Mouse (Mus musculus) lung, embryonic 16.5 days (tissue): Measurements from ENCODE around the gene Prpf6. TPM values are rescaled to one million over a fixed set of nuclear protein-coding genes. Genes with fewer than 3 reads are reported as not detected.

Experiments used
- ATAC-seq: fragments of 200-750 bp; cut with Nextera tagmentation; 2 replicates; pipeline ENCODE4 v1.8.0; 2017; ENCODE audit warnings: low read depth, mild to moderate bottlenecking, moderate library complexity
- H3K27ac ChIP-seq: fragments of 300-500 bp; sonication (generic); 2 replicates; pipeline ENCODE4 v1.5.1; 2014; ENCODE audit warnings: mild to moderate bottlenecking, control low read depth, low read length
- H3K27me3 ChIP-seq: fragments of 300-500 bp; sonication (generic); 2 replicates; pipeline ENCODE4 v1.6.1; 2014; ENCODE audit warnings: low read depth, low read length, mixed read lengths; ENCODE audit not compliant: control insufficient read depth, insufficient read depth
- H3K36me3 ChIP-seq: fragments of 300-500 bp; sonication (generic); 2 replicates; pipeline ENCODE4 v1.6.1; 2014; ENCODE audit warnings: low read length; ENCODE audit not compliant: control insufficient read depth, insufficient read depth
- H3K4me1 ChIP-seq: fragments of 300-500 bp; sonication (generic); replicated peaks from 2 replicates; pipeline ENCODE4 v1.6.1; 2014; ENCODE audit warnings: low read length, mixed read lengths; ENCODE audit not compliant: control insufficient read depth, insufficient read depth
- H3K4me2 ChIP-seq: fragments of 300-500 bp; sonication (generic); 2 replicates; pipeline ENCODE4 v1.6.1; 2014; ENCODE audit warnings: low read depth, low read length, control low read depth
- H3K4me3 ChIP-seq: fragments of 300-500 bp; sonication (generic); 2 replicates; pipeline ENCODE4 v1.5.1; 2014; ENCODE audit warnings: mild to moderate bottlenecking, low read length, control low read depth
- H3K9ac ChIP-seq: fragments of 300-500 bp; sonication (generic); 2 replicates; pipeline ENCODE4 v1.6.1; 2014; ENCODE audit warnings: low read length, control low read depth
- H3K9me3 ChIP-seq: fragments of 300-500 bp; sonication (generic); 2 replicates; pipeline ENCODE4 v1.6.1; 2016; ENCODE audit warnings: low read length; ENCODE audit not compliant: control insufficient read depth
- WGBS: fragments of 180-500 bp; shearing (Covaris S2); extraction: QIAGEN DNeasy Blood & Tissue Kit; methylation state at CpG from one replicate; pipeline ENCODE4 v1.1.7; 2014; 5-methylcytosine and 5-hydroxymethylcytosine counted together
- microRNA-seq: library from miRNA; unstranded; fragments of <30 nt; microRNA quantifications from one replicate; pipeline ENCODE4, GENCODE M21; 2016
- polyA plus RNA-seq: library from polyadenylated mRNA; unstranded; fragments of >200 nt; fragmentation: Nextera tagmentation; extraction: Ambion mirVana; gene quantifications from 2 replicates; pipeline ENCODE4 v1.2.1, GENCODE M21; 2015

Prpf6 gene
- polyA plus RNA-seq, 1 experiment from 2014 or later: 59.3 TPM

DNA sequence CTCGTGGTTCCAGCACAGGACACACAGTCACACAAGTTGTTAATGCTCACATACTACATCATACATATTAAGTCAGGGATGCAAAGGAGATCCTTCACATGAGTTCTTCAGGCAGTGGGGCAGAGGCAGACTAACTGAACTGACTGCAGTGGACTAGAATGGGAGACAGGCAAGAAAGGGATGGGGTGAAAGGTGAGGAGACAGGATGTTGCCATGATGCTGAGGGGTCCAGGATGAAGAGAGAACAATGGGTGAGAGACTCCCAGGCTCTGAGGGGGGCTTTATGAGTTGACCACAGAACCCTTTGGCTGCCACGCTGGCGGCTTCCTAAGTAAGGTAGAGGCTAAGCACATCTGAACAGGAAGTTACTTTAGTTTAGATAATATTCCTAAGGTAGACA is 102.9 kb downstream of the Prpf6 start:
- WGBS: 87% methylated on average over 3 of the region's 3 CpGs
- no peak for ATAC-seq
- no peak overlapping the region for H3K9ac ChIP-seq

DNA sequence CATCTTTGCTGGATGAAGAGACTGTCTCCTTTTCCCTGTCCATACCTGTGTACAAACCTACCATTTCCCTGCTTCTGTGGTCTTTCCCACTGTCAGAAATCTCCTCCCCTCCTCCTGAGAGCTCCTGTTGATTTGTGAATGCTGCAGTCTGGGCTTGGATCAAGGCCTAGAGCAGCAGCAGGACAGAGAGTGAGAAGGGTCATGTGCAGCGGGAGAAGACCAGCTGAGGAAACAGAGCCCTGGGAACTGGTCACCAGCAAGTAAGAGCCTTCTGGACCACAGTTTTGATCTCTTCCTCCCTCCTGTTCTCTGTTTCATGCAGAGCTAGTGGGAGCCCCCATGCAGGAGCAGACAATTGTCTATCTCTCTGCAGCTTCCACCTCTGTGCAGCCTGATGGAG is 104.1 kb downstream of the Prpf6 start:
- 54% methylated on average over 1 of the region's 1 CpGs for WGBS
- no peaks in the 10 kb centered on the region for H3K27me3 ChIP-seq
- H3K4me2 ChIP-seq: no peak overlapping the region
- no peaks in the 10 kb centered on the region for H3K9me3 ChIP-seq
- H3K36me3 ChIP-seq: no peaks in the 10 kb centered on the region
- peaks cover 11% of the 10 kb centered on the region for H3K4me1 ChIP-seq
- ATAC-seq: no peak
- H3K4me3 ChIP-seq: no peak overlapping the region
- H3K9ac ChIP-seq: no peak overlapping the region
- H3K27ac ChIP-seq: no peak overlapping the region

More for the DNA sequence above, 102.9 kb downstream of the Prpf6 start:
- H3K36me3 ChIP-seq: no peaks in the 10 kb centered on the region
- H3K4me1 ChIP-seq: peaks cover 11% of the 10 kb centered on the region
- no peaks in the 10 kb centered on the region for H3K27me3 ChIP-seq
- H3K27ac ChIP-seq: no peak overlapping the region
- peak overlapping the region; percentile 91 for H3K4me2 ChIP-seq
- H3K9me3 ChIP-seq: no peaks in the 10 kb centered on the region
- no peak overlapping the region for H3K4me3 ChIP-seq

DNA sequence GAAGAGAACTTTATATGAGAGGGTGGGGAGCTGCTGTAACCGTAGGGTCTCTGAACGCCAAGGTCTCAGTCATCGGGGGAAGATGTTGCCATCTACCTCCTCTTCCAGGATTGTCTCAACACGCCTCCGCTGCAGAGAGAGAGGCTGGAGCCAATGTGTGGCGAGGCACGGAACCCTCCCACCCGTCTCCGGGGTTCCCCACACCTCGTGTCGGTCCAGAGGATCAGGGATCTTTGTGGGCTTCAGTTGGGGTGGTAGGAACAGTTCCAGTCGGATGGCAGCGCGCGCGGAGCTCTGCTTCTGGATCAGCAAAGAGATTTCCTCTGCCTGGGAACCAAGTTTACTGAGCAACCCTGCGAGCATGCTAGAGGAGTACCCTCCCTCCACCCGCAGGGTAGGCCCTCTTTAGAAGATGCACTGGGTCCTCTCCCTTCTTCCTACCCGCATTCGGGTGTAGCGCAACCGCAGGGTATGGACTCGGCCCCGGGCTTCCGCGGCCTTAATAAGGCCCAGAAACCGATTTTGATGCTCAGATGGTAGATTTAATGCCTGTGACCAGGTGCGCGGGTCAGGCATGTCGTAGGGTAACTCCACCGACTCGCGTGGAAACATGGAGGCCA is 105.2 kb downstream of the Prpf6 start:
- Histone ChIP-seq H3K27me3 (no peaks in the 10 kb centered on the region), H3K9ac (no peak overlapping the region), H3K36me3 (no peaks in the 10 kb centered on the region), H3K4me3 (no peak overlapping the region), H3K4me2 (no peak overlapping the region), H3K9me3 (no peaks in the 10 kb centered on the region), H3K4me1 (peaks cover 11% of the 10 kb centered on the region), H3K27ac (no peak overlapping the region)
- WGBS: 68% methylated on average over 33 of the region's 33 CpGs
- ATAC-seq: no peak

DNA sequence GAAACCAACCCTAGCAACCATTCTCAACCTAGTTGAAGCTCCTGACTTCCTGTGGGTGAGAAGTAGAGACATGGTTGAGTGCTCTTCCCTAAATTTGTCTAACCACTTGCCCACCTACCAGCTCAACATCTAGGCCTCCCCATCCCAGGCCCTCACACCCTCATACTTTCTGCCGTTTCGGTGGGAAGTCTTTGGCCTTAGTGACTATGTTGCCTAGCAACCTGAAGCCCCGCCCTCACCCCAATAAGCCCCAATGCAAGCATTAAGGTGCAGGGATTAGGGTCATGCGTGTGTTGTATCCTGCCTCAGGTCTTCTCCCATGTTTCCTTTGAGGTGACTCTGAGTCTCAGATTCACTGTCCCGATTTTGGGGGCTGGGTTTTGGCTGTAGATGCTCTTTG is 106.6 kb downstream of the Prpf6 start, which contains the start of gene Lkaaear1:
Gene Lkaaear1 (minus strand): TSS at position 202 of the 400 bp plus-strand sequence.
- Histone ChIP-seq H3K27ac (no peak within 1 kb of the TSS), H3K27me3 (no peaks in the 10 kb centered on the region), H3K4me2 (no peak within 1 kb of the TSS), H3K36me3 (no peaks in the 10 kb centered on the region), H3K9ac (no peak within 1 kb of the TSS), H3K4me3 (no peak within 1 kb of the TSS), H3K4me1 (no peaks in the 10 kb centered on the region; the same call in 1 of the 2 replicates), H3K9me3 (no peaks in the 10 kb centered on the region)
- WGBS: 47% methylated on average over 5 of the region's 5 CpGs
- no peak for ATAC-seq

Small RNA genes within 50 kb of the gene (microRNA-seq; reads per million reads assigned to microRNA genes)
- not detected for gene Mir7006

Other genes with a start within 250 kb of the Prpf6 start
- gene Zgpat, start 226.9 kb upstream of the Prpf6 start, polyA plus RNA-seq: 39.2 and 39.4 TPM in 2 replicates
- gene Arfrp1, start 226.5 kb upstream of the Prpf6 start, polyA plus RNA-seq: 60.8 and 62.0 TPM in 2 replicates
- gene Lime1, start 211.8 kb upstream of the Prpf6 start, polyA plus RNA-seq: 20.7 and 24.0 TPM in 2 replicates
- 15.2 and 15.4 TPM in 2 replicates for gene Zbtb46, start 132.4 kb upstream of the Prpf6 start, polyA plus RNA-seq
- 0.14 and 0.35 TPM in 2 replicates for gene Abhd16b, start 98.7 kb upstream of the Prpf6 start, polyA plus RNA-seq
- gene Tpd52l2, start 94.7 kb upstream of the Prpf6 start, polyA plus RNA-seq: 167 and 169 TPM in 2 replicates
- gene Dnajc5, start 71.4 kb upstream of the Prpf6 start, polyA plus RNA-seq: 82.0 and 82.1 TPM in 2 replicates
- 49.1 and 54.6 TPM in 2 replicates for gene Uckl1, start 7.0 kb upstream of the Prpf6 start, polyA plus RNA-seq
- gene Zfp512b, start 935 bp downstream of the Prpf6 start, polyA plus RNA-seq: 34.9 and 37.2 TPM in 2 replicates
- 30.1 and 31.0 TPM in 2 replicates for gene Samd10, start 7.3 kb downstream of the Prpf6 start, polyA plus RNA-seq
- 0.21 and 0.49 TPM in 2 replicates for gene Gm29797, start 65.2 kb downstream of the Prpf6 start, polyA plus RNA-seq
- 84.1 and 84.8 TPM in 2 replicates for gene Sox18, start 79.8 kb downstream of the Prpf6 start, polyA plus RNA-seq
- gene Tcea2, start 88.4 kb downstream of the Prpf6 start, polyA plus RNA-seq: 19.3 and 19.7 TPM in 2 replicates
- 59.8 and 63.4 TPM in 2 replicates for gene Rgs19, start 102.1 kb downstream of the Prpf6 start, polyA plus RNA-seq
- gene Lkaaear1, start 106.6 kb downstream of the Prpf6 start, polyA plus RNA-seq: not detected in 2 replicates
- 0.43 and 0.72 TPM in 2 replicates for gene Oprl1, start 123.1 kb downstream of the Prpf6 start, polyA plus RNA-seq
- gene Myt1, start 171.5 kb downstream of the Prpf6 start, polyA plus RNA-seq: 0.06 and 0.10 TPM in 2 replicates
- 39.7 and 41.2 TPM in 2 replicates for gene Pcmtd2, start 246.0 kb downstream of the Prpf6 start, polyA plus RNA-seq